Mouse (Mus musculus) liver, embryonic 15.5 days (tissue): ENCODE results near the gene Mum1. TPM values are rescaled to one million over a fixed set of nuclear protein-coding genes. Genes with fewer than 3 reads are reported as not detected.
A peak's percentile ranks its signal among the peaks of the same experiment; 100 is the strongest.

Source experiments
- ATAC-seq: fragments of 200-750 bp; cut with Nextera tagmentation; 2 replicates; pipeline ENCODE4 v1.8.0; 2017; ENCODE audit warnings: moderate number of reproducible peaks, mild to moderate bottlenecking, moderate library complexity; ENCODE audit not compliant: insufficient read depth
- H3K27ac ChIP-seq: fragments of 300-500 bp; sonication (generic); replicated peaks from 2 replicates; pipeline ENCODE4 v1.5.1; 2015; ENCODE audit warnings: mild to moderate bottlenecking, inconsistent platforms
- H3K27me3 ChIP-seq: fragments of 300-500 bp; sonication (generic); 2 replicates; pipeline ENCODE4 v1.6.1; 2015; ENCODE audit warnings: mild to moderate bottlenecking, inconsistent platforms
- H3K36me3 ChIP-seq: fragments of 300-500 bp; sonication (generic); replicated peaks from 2 replicates; pipeline ENCODE4 v1.6.1; 2015; ENCODE audit warnings: moderate library complexity, mild to moderate bottlenecking, inconsistent platforms
- H3K4me1 ChIP-seq: fragments of 300-500 bp; sonication (generic); replicated peaks from 2 replicates; pipeline ENCODE4 v1.6.1; 2015; ENCODE audit warnings: inconsistent platforms
- H3K4me2 ChIP-seq: fragments of 300-500 bp; sonication (generic); 2 replicates; pipeline ENCODE4 v1.6.1; 2015; ENCODE audit warnings: moderate library complexity, mild to moderate bottlenecking, inconsistent platforms
- H3K4me3 ChIP-seq: fragments of 300-500 bp; sonication (generic); replicated peaks from 2 replicates; pipeline ENCODE4 v1.5.1; 2015; ENCODE audit warnings: mild to moderate bottlenecking, inconsistent platforms
- H3K9ac ChIP-seq: fragments of 300-500 bp; sonication (generic); 2 replicates; pipeline ENCODE4 v1.6.1; 2015; ENCODE audit warnings: moderate library complexity, mild to moderate bottlenecking, inconsistent platforms
- H3K9me3 ChIP-seq: fragments of 300-500 bp; sonication (generic); replicated peaks from 2 replicates; pipeline ENCODE4 v1.6.1; 2016; ENCODE audit warnings: inconsistent platforms
- WGBS: fragments of 180-500 bp; shearing (Covaris S2); methylation state at CpG from one replicate; pipeline ENCODE4 v1.1.7; 2015; ENCODE audit warnings: mixed read lengths; ENCODE audit not compliant: insufficient replicate concordance; 5-methylcytosine and 5-hydroxymethylcytosine counted together
- polyA plus RNA-seq: library from polyadenylated mRNA; unstranded; fragments of >200 nt; fragmentation: Nextera tagmentation; extraction: Ambion mirVana; gene quantifications from 2 replicates; pipeline ENCODE4 v1.2.1, GENCODE M21; 2015

Mum1 gene
- polyA plus RNA-seq, 1 experiment from 2014 or later: 16.6 TPM

- Histone ChIP-seq H3K9me3 (no peaks in the 10 kb centered on the region), H3K36me3 (peaks cover 80% of the 10 kb centered on the region), H3K27me3 (no peaks in the 10 kb centered on the region), H3K27ac (peak overlapping the region; percentile 29; the same call in 1 of the 2 replicates), H3K9ac (no peak overlapping the region), H3K4me1 (peaks cover 60% of the 10 kb centered on the region), H3K4me3 (no peak overlapping the region), H3K4me2 (no peak overlapping the region)
- WGBS: 83% methylated on average over 3 of the region's 3 CpGs
- ATAC-seq: no peak
These were observed 47.6 kb downstream of the Mum1 start for GRCm38 (mm10) chr10:80273847-80274246.

- Histone ChIP-seq H3K4me1 (peaks cover 46% of the 10 kb centered on the region), H3K27me3 (no peaks in the 10 kb centered on the region), H3K9ac (no peak overlapping the region), H3K4me3 (no peak overlapping the region), H3K36me3 (peaks cover 94% of the 10 kb centered on the region), H3K4me2 (no peak overlapping the region), H3K9me3 (no peaks in the 10 kb centered on the region), H3K27ac (no peak overlapping the region; the same call in 1 of the 2 replicates)
- WGBS: 78% methylated on average over 5 of the region's 5 CpGs
- ATAC-seq: no peak
These were observed 50.0 kb downstream of the Mum1 start for GRCm38 (mm10) chr10:80276238-80276637.

GRCm38 (mm10) chr10:80278390-80278789, 52.2 kb downstream of the Mum1 start:
- H3K4me1 ChIP-seq: peaks cover 40% of the 10 kb centered on the region
- H3K36me3 ChIP-seq: peaks cover 100% of the 10 kb centered on the region
- H3K27me3 ChIP-seq: no peaks in the 10 kb centered on the region
- H3K9me3 ChIP-seq: no peaks in the 10 kb centered on the region
- H3K9ac ChIP-seq: no peak overlapping the region
- H3K4me2 ChIP-seq: no peak overlapping the region
- H3K27ac ChIP-seq: no peak overlapping the region
- H3K4me3 ChIP-seq: no peak overlapping the region
- 91% methylated on average over 9 of the region's 9 CpGs for WGBS
- ATAC-seq: no peak

- Histone ChIP-seq H3K4me1 (peaks cover 32% of the 10 kb centered on the region), H3K4me3 (no peak overlapping the region), H3K4me2 (no peak overlapping the region), H3K36me3 (peaks cover 100% of the 10 kb centered on the region), H3K9ac (no peak overlapping the region), H3K27ac (no peak overlapping the region), H3K9me3 (no peaks in the 10 kb centered on the region), H3K27me3 (no peaks in the 10 kb centered on the region)
- no peak for ATAC-seq
- 90% methylated on average over 12 of the region's 12 CpGs for WGBS
These were observed 53.0 kb downstream of the Mum1 start for GRCm38 (mm10) chr10:80279273-80279672.

- peak overlapping the region; percentile 34; the same call in 1 of the 2 replicates for H3K27ac ChIP-seq
- no peak overlapping the region for H3K4me3 ChIP-seq
- peaks cover 100% of the 10 kb centered on the region for H3K36me3 ChIP-seq
- H3K9ac ChIP-seq: no peak overlapping the region
- no peaks in the 10 kb centered on the region for H3K9me3 ChIP-seq
- 79% methylated on average over 7 of the region's 7 CpGs for WGBS
- no peaks in the 10 kb centered on the region for H3K27me3 ChIP-seq
- H3K4me2 ChIP-seq: no peak overlapping the region
- H3K4me1 ChIP-seq: peaks cover 24% of the 10 kb centered on the region
- ATAC-seq: no peak
These were observed 55.1 kb downstream of the Mum1 start for GRCm38 (mm10) chr10:80281304-80281703.

GRCm38 (mm10) chr10:80281921-80282371, 55.7 kb downstream of the Mum1 start:
- WGBS: 79% methylated on average over 8 of the region's 8 CpGs
- H3K9ac ChIP-seq: no peak overlapping the region

GRCm38 (mm10) chr10:80282481-80283441, 56.5 kb downstream of the Mum1 start:
- Histone ChIP-seq H3K9ac (no peak overlapping the region), H3K4me1 (peaks cover 24% of the 10 kb centered on the region), H3K4me2 (no peak overlapping the region), H3K36me3 (peaks cover 100% of the 10 kb centered on the region), H3K9me3 (no peaks in the 10 kb centered on the region), H3K27ac (0 out of 2 replicates have a peak overlapping the region, but pooled peaks have one; percentile 6), H3K27me3 (no peaks in the 10 kb centered on the region), H3K4me3 (no peak overlapping the region)
- ATAC-seq: no peak
- WGBS: 81% methylated on average over 20 of the region's 20 CpGs

More at GRCm38 (mm10) chr10:80281921-80282371, 55.7 kb downstream of the Mum1 start:
- ATAC-seq: no peak
- Histone ChIP-seq H3K27me3 (no peaks in the 10 kb centered on the region), H3K4me2 (no peak overlapping the region), H3K27ac (no peak overlapping the region; the same call in 1 of the 2 replicates), H3K36me3 (peaks cover 100% of the 10 kb centered on the region), H3K4me1 (peaks cover 24% of the 10 kb centered on the region), H3K4me3 (no peak overlapping the region), H3K9me3 (no peaks in the 10 kb centered on the region)

- WGBS: 76% methylated on average over 14 of the region's 15 CpGs
- H3K4me2 ChIP-seq: no peak overlapping the region
- no peaks in the 10 kb centered on the region for H3K9me3 ChIP-seq
- H3K4me3 ChIP-seq: no peak overlapping the region
- peaks cover 87% of the 10 kb centered on the region for H3K36me3 ChIP-seq
- H3K27me3 ChIP-seq: no peaks in the 10 kb centered on the region
- no peak overlapping the region for H3K27ac ChIP-seq
- ATAC-seq: no peak
- no peak overlapping the region for H3K9ac ChIP-seq
- H3K4me1 ChIP-seq: peaks cover 21% of the 10 kb centered on the region
These were observed 59.2 kb downstream of the Mum1 start for GRCm38 (mm10) chr10:80285222-80286070.

GRCm38 (mm10) chr10:80288097-80288496, 61.9 kb downstream of the Mum1 start:
- 89% methylated on average over 12 of the region's 12 CpGs for WGBS

GRCm38 (mm10) chr10:80288657-80289056, 62.4 kb downstream of the Mum1 start:
- no peaks in the 10 kb centered on the region for H3K27me3 ChIP-seq
- peaks cover 20% of the 10 kb centered on the region for H3K4me1 ChIP-seq
- H3K9ac ChIP-seq: no peak overlapping the region
- no peak for ATAC-seq
- no peak overlapping the region for H3K27ac ChIP-seq
- H3K4me2 ChIP-seq: no peak overlapping the region
- no peak overlapping the region for H3K4me3 ChIP-seq
- H3K36me3 ChIP-seq: peaks cover 64% of the 10 kb centered on the region
- WGBS: 69% methylated on average over 8 of the region's 8 CpGs
- no peaks in the 10 kb centered on the region for H3K9me3 ChIP-seq

More at GRCm38 (mm10) chr10:80288097-80288496, 61.9 kb downstream of the Mum1 start:
- no peaks in the 10 kb centered on the region for H3K9me3 ChIP-seq
- no peak overlapping the region for H3K4me2 ChIP-seq
- no peaks in the 10 kb centered on the region for H3K27me3 ChIP-seq
- H3K4me1 ChIP-seq: peaks cover 14% of the 10 kb centered on the region
- no peak for ATAC-seq
- no peak overlapping the region for H3K9ac ChIP-seq
- no peak overlapping the region for H3K27ac ChIP-seq
- no peak overlapping the region for H3K4me3 ChIP-seq
- peaks cover 64% of the 10 kb centered on the region for H3K36me3 ChIP-seq
